Mouse (Mus musculus) cerebellum, postnatal 14 days (tissue): ENCODE measurements around the gene Ccdc27.

Experiments used
- DNase-seq, 2 experiments: peaks; one replicate each; pipeline ENCODE4 v3.0.0; 2021; ENCODE audit warnings: mixed read lengths in 2 of 2

Gene Ccdc27

DNA sequence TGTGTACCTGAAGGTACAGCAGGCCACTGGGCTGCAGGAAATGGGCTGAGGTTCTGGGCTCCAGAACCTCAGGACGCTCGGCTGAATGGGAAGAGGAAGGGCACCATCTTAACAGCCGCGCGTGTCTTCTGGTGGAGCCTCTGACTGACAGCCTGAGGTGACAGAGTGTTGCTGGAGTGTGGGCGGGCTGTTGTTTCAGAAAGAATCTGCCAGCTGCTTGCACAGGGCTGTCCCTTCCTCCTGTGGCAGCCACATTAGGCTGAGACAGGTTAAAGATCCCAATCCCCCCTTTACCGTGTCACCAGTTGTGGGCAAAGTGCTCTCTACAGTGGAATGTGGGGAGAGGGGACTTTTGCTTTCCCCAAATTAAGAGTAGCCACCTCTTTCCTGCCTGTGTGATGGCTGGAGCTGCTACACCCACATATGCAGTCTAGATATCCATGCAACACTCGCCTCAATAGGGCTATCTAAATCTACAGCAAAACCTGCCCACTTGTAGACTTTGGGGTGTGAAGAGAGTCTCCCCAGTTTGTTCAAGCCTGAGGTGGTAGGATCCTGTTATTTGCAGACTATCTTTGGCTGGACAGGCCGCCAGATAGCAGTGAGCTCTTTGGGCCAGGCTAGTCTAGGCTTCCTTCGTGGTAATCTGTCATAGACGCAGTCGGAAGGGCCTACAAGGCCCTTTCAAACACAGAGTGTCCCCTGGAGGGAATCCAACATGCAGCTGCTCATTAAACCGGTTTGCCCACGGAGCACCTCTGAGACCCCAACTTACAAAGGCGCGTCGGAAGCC lies 17.6 kb downstream of the Ccdc27 start:
- no peak for DNase-seq

DNA sequence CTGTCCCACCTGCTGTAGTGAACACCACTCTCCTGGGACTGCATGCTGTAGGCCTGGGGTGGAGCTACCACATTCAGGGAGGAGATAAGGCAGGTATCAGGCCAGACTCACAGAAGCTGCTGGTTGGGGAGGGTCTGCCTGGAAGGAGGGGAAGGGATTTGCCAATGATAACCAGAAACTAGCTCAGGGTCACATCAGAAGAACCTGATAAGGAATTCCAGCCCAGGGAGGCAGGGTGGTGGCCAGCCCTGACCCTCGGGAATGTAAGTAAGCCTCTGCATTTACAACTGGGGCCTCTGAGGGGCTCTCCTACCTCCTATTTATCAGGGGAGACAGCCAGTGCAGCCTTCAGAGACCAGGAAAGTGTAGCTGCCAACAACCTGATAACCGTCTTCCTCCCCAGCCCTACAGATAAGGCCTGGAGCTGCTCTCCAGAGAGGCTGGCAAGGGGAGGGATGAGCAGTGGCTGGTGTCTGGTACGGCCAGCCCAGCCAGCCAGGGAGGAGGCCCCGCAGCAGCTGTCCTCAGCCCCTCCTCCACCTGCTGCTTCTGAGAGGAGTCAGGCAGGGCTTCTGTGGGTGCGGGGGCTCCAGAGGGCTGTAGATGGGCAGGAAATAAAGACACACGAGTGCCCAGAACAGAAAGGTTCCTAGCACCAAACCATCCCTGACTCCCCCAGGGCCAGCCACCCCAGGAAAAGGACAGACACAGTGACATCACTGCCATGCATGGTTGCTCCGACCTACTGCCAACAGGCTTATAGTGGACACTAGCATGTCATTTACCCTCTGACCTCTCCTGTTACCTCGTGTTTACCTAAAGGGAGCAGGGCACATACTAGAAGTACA lies 18.5 kb downstream of the Ccdc27 start:
- DNase-seq, result no peak

DNA sequence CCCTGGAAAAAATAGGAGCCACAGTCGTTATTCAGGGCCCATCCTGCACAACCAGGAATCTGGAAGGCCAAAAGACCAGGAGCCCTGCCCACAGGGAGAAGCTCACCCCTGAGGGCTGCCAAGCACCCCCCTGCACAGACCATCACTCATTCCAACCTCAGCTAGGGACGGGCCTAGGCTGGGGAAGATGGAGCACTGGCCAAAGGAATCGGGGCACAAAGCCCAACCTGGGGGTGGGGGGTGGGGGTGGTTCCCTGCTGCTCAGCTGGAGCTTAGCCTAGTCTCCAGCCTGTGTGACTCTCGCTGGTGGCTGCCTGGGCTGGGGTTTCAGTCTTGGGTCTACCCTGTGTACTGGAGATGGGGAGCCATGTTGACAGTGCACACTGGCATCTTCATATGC lies 19.6 kb downstream of the Ccdc27 start:
- peak in 1 of 2 experiments; percentile 31 for DNase-seq

DNA sequence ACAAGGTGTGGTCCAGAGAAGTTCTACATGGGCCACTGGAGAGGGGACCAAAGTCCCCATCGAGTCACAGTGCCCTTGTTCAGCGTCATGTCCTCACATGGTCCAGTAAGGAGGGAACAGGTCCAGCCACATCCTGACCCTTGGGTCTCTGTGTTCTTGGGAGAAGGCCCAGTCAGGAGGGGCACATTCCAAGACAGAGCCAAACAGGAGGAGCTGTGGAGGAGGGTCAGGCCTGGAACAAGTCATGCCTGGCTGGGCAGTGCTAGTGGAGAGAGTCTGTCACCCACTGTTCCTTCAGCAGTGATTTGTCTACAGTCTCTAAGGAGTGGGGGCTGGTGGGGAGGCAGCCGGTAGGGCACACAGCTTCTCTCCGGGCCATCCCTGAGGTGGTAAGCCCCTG lies 20.1 kb downstream of the Ccdc27 start:
- peak; percentile 26 to 39 for DNase-seq

DNA sequence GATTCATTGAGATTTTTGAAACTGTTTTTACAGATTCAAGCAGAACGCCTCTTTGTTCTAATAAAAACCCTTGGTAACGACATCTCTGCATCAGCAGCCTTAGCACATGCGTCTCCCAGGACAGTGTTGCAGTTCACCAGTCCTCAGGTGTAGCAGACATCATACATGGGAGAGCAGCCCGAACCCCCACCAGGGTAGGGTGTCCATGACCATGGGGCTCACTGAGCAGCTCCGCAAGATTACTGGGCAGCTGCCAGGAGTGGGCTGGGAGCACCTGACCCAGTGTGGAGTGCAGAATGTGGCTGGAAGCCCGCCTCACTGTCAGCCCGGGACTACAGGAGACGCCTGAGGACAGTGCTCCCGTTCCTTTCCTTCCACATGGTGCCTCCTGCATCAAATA lies 21.0 kb downstream of the Ccdc27 start:
- DNase-seq, result peak in 1 of 2 experiments; percentile 42

DNA sequence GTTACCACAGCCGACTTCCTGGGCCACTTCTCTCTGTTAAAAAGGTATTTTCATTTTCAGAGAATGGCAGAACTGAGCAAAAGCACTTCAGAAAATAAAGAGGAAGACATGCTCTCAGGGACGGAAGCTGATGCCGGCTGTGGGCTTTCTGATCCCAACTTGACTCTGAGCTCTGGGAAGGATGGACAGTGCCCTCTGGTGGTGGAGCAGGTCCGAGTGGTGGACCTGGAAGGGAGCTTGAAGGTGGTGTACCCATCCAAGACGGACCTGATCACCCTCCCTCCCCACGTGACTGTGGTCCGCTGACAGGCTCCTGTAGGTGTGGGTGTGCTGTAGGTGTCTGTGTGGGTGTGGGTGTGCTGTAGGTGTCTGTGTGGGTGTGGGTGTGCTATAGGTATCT lies 22.9 kb downstream of the Ccdc27 start:
- peak; percentile 38 to 66 for DNase-seq

DNA sequence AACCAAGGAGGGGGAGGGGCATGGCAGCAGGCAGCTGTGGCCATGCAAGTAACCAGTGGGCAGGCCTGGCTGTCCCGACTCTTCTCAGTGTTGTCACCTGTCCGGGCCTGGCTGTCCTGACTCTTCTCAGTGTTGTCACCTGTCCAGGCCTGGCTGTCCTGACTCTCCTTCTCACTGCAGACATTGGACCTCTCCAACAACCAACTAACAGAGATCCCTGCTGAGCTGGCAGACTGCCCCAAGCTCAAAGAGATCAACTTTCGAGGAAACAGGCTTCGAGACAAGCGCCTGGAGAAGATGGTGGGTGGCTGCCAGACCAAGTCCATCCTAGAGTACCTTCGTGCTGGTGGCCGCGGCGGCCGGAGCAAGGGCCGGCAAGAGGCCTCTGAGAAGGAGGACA lies 27.0 kb downstream of the Ccdc27 start:
- peak in 1 of 2 experiments; percentile 43 for DNase-seq

DNA sequence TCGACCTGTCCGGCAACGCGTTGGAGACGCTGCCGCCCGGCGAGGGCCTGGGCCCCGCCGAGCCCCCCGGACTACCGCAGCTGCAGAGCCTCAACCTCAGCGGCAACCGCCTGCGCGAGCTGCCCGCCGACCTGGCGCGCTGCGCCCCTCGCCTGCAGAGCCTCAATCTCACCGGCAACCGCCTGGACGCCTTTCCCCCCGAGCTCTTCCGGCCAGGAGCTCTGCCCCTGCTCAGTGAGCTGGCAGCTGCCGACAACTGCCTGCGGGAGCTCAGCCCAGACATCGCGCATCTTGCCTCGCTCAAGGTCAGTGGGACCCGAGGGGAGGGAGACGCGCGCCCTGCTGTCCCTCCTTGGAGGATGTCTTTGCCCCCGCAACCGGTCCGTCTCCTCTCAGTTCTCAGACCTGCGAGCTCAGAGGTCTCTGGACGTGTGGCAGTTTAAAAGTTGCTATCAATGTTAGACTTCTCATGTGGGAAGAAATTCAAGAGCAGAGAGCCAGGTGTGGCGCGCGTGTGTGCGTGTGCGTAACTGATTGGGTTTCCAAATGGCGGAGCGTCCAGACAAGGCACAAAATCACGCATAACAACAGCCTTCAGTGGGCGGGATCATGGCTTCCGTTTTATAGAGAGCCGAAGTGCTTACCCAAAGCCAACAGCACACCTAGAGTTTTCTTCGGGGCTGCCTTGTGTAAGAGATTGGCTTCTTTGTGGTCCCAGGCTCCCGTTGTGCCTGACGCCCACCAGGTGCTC lies 30.2 kb downstream of the Ccdc27 start:
- DNase-seq, result peak in 1 of 2 experiments; percentile 33

DNA sequence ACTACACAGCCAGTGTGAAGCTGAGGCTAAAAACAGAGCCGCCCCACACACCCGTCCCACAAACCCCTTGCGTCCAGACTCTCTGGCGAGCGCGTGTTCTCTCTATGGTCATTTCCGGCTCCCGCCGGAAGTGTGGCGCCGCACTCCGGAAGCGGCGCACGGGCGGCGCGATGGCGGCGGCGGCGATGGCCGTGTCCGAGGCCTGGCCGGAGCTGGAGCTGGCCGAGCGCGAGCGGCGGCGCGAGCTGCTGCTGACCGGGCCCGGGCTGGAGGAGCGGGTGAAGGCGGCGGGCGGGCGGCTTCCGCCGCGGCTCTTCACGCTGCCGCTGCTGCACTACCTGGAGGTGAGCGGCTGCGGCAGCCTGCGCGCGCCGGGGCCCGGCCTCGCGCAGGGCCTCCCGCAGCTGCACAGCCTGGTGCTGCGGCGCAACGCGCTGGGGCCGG lies 30.8 kb downstream of the Ccdc27 start, which contains the start of gene Lrrc47:
TSS of gene Lrrc47 (plus strand) at position 86 of the 444 bp plus-strand sequence.
- peak; percentile 87 to 89 for DNase-seq

DNA sequence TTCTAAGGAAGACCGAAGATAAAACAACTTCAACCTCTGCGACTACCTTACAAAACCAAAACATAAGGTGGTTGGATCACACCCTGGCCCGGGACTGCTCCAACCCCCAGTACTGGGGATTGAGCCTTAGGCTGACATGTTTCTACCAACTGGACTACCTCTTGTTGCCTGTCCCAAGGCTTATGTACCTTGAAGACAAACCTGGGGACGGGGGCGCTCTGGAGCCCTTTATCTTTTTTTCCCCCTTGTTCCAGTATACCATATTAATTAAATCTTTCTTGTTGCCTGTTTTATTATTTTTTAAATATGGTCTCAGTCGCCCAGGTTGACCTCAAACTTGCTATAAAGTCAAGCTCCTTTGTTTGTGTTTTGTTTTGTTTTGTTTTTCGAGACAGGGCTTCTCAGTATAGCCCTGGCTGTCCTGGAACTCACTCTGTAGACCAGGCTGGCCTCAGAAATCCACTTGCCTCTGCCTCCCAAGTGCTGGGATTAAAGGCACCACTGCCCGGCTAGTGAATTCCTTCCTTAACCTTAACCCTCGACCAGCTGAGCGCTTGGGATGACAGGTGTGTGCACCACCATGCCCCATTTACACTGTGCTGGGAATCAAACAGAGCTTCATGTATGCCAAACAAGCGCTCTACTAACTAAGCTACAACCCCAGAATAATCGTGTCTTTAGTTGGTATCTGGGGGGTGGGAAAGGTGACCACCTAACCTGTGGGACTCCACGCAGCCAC lies 31.4 kb downstream of the Ccdc27 start:
- no peak for DNase-seq

DNA sequence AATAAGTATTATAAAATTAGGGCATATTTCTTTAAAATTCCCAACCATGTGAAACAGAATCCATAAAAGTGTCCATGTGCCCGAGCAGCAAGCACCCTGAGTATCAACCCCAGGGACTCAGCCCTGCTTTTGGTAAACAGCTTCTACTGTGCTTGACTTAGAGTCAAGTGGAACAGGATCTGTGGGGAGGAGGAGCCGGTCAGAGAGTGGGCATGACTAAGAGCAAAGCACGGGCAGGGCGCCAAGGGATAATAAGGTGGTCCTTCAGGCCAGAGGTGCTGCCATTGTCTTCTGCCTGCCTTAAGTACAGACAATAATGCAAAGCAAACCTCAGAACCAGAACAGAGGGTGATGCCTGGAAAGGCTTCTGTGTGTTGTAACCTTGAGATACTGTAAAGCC lies 34.7 kb downstream of the Ccdc27 start:
- DNase-seq, result no peak

DNA sequence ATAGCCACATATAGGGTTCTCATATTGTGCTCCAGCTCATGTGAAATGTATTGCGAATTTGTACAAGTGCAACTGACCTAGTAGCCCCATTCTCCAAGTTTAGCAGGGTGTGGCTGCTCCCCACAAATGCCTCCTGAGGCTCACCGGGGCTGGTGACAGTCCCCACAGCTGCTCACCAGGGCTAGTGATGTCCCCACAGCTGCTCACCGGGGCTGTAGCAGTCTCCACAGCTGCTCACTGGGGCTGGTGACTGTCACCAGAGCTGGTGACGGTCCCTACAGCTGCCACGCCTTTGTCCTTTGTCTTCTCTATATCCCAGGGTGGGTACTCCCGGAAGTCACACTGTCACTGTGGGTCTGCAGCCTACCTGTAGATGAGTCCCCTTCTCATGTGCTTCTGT lies 36.2 kb downstream of the Ccdc27 start:
- DNase-seq, result no peak

DNA sequence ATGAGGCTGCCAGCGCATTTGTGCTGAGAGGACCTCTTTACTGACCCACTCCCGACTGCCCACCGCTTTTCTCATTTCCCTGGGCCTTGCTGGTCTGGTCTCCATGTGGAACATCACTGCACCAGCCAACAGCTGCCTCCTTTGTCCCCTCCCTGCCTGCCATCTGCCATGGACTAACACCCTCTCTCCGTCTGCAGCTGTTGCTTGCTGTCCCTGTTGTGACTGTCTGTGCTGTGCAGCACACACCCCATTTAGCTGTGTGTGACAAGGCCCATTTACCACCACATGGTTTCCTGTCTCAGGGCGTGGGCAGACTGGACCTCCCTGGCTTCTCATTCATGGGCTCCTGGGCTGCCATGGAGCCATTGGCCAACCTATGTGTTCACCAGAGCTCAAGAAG lies 37.0 kb downstream of the Ccdc27 start:
- no peak for DNase-seq

DNA sequence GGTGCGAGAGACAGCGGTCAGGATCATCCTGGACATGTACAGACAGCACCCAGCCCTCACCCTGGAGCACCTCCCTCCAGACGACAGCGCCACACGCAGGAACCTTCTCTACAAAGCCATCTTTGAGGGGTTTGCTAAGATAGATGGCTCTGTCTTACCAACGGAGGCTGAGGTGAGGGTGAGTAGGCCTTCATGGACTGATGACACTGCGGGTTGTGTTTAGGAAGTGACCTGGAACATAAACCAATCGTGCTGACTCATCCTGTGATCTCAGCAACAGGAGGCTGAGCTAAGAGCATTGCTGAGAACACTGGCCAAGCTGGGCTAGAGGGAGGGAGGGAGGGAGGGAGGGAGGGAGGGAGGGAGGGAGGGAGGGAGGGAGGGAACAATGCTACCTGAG lies 49.0 kb downstream of the Ccdc27 start:
- no peak for DNase-seq

DNA sequence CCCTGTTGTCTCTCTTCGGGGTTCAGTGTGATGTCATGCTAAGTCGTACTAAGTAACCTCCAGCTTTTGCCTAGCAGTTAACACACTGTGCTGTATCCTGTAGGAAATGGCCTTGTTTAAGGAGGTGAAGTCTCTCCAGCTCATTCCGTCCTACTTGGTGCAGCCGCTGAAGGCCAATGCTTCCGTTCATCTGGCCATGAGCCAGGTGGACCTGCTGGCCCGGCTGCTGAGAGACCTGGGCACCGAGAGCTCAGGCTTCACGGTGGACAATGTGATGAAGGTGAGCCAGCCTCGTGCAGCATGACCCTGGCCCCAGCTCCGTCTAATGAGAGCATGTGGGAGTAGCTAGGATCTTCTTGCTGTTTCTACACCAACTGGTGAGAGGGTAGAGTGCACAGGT lies 49.8 kb downstream of the Ccdc27 start:
- DNase-seq, result peak; percentile 24 to 34

DNA sequence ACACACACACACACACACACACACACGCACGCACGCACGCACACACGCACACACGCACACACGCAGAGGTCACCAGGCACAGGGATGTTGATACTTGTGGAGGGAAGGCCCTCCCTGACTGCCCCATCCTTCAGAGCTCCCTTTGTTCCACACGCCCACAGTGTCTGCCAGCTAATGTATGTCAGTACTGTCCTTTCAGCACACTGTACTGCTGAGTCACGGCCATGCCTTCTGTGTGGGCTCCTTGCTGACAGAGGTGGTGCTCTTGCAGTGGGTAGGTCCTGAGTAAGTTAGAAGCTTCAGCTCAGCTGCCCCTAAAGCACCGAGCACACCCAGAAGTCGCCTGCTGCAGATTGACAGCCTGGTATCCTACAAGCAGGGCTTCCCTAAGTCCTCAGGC lies 62.0 kb downstream of the Ccdc27 start:
- no peak for DNase-seq

DNA sequence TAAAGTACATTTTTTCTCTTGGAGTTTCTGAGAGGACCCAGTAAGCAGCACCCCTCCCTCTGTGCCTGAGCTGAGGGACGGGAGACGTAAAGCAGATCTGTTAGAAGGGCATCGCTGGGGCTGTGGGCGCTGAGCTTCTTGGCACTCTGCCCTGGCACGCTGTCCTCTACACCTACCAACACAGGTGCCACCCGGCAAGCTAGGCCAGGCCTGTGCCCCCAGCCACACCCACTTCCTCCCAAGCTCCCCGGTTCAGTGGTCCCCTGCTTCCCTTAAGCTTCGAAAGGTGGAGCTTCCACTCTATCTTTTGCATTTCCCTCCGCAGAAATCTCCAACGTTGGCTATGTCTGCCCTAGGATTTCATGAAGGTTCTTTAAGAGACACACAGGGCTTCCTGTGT lies 63.2 kb downstream of the Ccdc27 start:
- DNase-seq, result no peak
